Mouse (Mus musculus): ENCODE measurements around the gene Cutal. TPM values are rescaled to one million over a fixed set of nuclear protein-coding genes. Genes with fewer than 3 reads are reported as not detected.
"Not testable (repeated sequence)": the region's sequence is repeated elsewhere in the genome, so short reads cannot be mapped to it uniquely, and the experiment has no call there.

Cutal gene
- polyA plus RNA-seq, 1 experiment, result 0.02 TPM

GRCm38 (mm10) chr2:34832766-34833457, 41.3 kb upstream of the Cutal start, which contains the start of gene Gm34653:
Gene Gm34653 (plus strand): TSS chr2:34833007.
- not testable (repeated sequence) for H3K79me3 ChIP-seq (ENCODE audit: low read depth); H3K27me3 ChIP-seq (ENCODE audit: control insufficient read depth, insufficient read depth, insufficient read length); H3K79me2 ChIP-seq (ENCODE audit: control insufficient read depth, insufficient read depth); H3K4me3 ChIP-seq (ENCODE audit: insufficient read depth, poor library complexity, severe bottlenecking); H3K36me3 ChIP-seq (ENCODE audit: control insufficient read depth, insufficient read depth); H3ac ChIP-seq (ENCODE audit: control insufficient read depth, insufficient read length, low read depth)
- peak; percentile 4 for TF ChIP-seq CEBPB (IDR thresholded peaks at IDR 0.05; ENCODE audit: low read depth)

- Histone ChIP-seq H3K79me2 (ENCODE audit: control insufficient read depth, insufficient read depth) (no peaks in the 10 kb centered on the region), H3K79me3 (ENCODE audit: low read depth) (no peaks in the 10 kb centered on the region), H3ac (ENCODE audit: control insufficient read depth, insufficient read length, low read depth) (no peak overlapping the region), H3K4me3 (ENCODE audit: insufficient read depth, poor library complexity, severe bottlenecking) (no peak overlapping the region), H3K36me3 (ENCODE audit: control insufficient read depth, insufficient read depth) (no peaks in the 10 kb centered on the region), H3K27me3 (ENCODE audit: control insufficient read depth, insufficient read depth, insufficient read length) (peaks cover 3% of the 10 kb centered on the region)
- TF ChIP-seq CEBPB (IDR thresholded peaks at IDR 0.05; ENCODE audit: low read depth) (no peak), MAX (IDR thresholded peaks at IDR 0.05) (no peak), FOSL1 (IDR thresholded peaks at IDR 0.05; ENCODE audit: insufficient read depth, low read length, poor library complexity, severe bottlenecking) (no peak), MYOD1 (IDR thresholded peaks at IDR 0.05; ENCODE audit: control insufficient read depth, insufficient read length, low read depth) (no peak), MYOG (IDR thresholded peaks at IDR 0.05; ENCODE audit: control insufficient read depth, extremely low read depth, insufficient read length) (no peak), CTCF (IDR thresholded peaks at IDR 0.05; ENCODE audit: control insufficient read depth, insufficient read depth, insufficient read length) (no peak), USF1 (IDR thresholded peaks at IDR 0.05; ENCODE audit: low read depth) (no peak)
Observed at GRCm38 (mm10) chr2:34833624-34834023, 40.6 kb upstream of the Cutal start.

- TF ChIP-seq MAX (IDR thresholded peaks at IDR 0.05), result no peak
- TF ChIP-seq CEBPB (IDR thresholded peaks at IDR 0.05; ENCODE audit: low read depth), result no peak
- TF ChIP-seq USF1 (IDR thresholded peaks at IDR 0.05; ENCODE audit: low read depth), result no peak
- no peak for TF ChIP-seq MYOD1 (IDR thresholded peaks at IDR 0.05; ENCODE audit: control insufficient read depth, insufficient read length, low read depth)
- no peak for TF ChIP-seq MYOG (IDR thresholded peaks at IDR 0.05; ENCODE audit: control insufficient read depth, extremely low read depth, insufficient read length)
- TF ChIP-seq CTCF (IDR thresholded peaks at IDR 0.05; ENCODE audit: control insufficient read depth, insufficient read depth, insufficient read length), result no peak
- TF ChIP-seq FOSL1 (IDR thresholded peaks at IDR 0.05; ENCODE audit: insufficient read depth, low read length, poor library complexity, severe bottlenecking), result no peak
- peaks cover 3% of the 10 kb centered on the region for H3K27me3 ChIP-seq (ENCODE audit: control insufficient read depth, insufficient read depth, insufficient read length)
- no peaks in the 10 kb centered on the region for H3K79me2 ChIP-seq (ENCODE audit: control insufficient read depth, insufficient read depth)
- no peak overlapping the region for H3K4me3 ChIP-seq (ENCODE audit: insufficient read depth, poor library complexity, severe bottlenecking)
- H3K36me3 ChIP-seq (ENCODE audit: control insufficient read depth, insufficient read depth), result no peaks in the 10 kb centered on the region
- H3K79me3 ChIP-seq (ENCODE audit: low read depth), result no peaks in the 10 kb centered on the region
- no peak overlapping the region for H3ac ChIP-seq (ENCODE audit: control insufficient read depth, insufficient read length, low read depth)
Observed at GRCm38 (mm10) chr2:34835669-34836068, 38.5 kb upstream of the Cutal start.

GRCm38 (mm10) chr2:34840143-34840542, 34.1 kb upstream of the Cutal start:
- not testable (repeated sequence) for H3ac ChIP-seq (ENCODE audit: control insufficient read depth, insufficient read length, low read depth); H3K4me3 ChIP-seq (ENCODE audit: insufficient read depth, poor library complexity, severe bottlenecking); H3K27me3 ChIP-seq (ENCODE audit: control insufficient read depth, insufficient read depth, insufficient read length); H3K36me3 ChIP-seq (ENCODE audit: control insufficient read depth, insufficient read depth); H3K79me3 ChIP-seq (ENCODE audit: low read depth); H3K79me2 ChIP-seq (ENCODE audit: control insufficient read depth, insufficient read depth)

- no peak overlapping the region for H3K4me3 ChIP-seq (ENCODE audit: insufficient read depth, poor library complexity, severe bottlenecking)
- TF ChIP-seq CTCF (IDR thresholded peaks at IDR 0.05; ENCODE audit: control insufficient read depth, insufficient read depth, insufficient read length), result no peak
- TF ChIP-seq CEBPB (IDR thresholded peaks at IDR 0.05; ENCODE audit: low read depth), result no peak
- no peak for TF ChIP-seq MYOG (IDR thresholded peaks at IDR 0.05; ENCODE audit: control insufficient read depth, extremely low read depth, insufficient read length)
- TF ChIP-seq FOSL1 (IDR thresholded peaks at IDR 0.05; ENCODE audit: insufficient read depth, low read length, poor library complexity, severe bottlenecking), result no peak
- no peak for TF ChIP-seq MAX (IDR thresholded peaks at IDR 0.05)
- TF ChIP-seq MYOD1 (IDR thresholded peaks at IDR 0.05; ENCODE audit: control insufficient read depth, insufficient read length, low read depth), result no peak
- TF ChIP-seq USF1 (IDR thresholded peaks at IDR 0.05; ENCODE audit: low read depth), result no peak
- H3K36me3 ChIP-seq (ENCODE audit: control insufficient read depth, insufficient read depth), result no peaks in the 10 kb centered on the region
- peaks cover 3% of the 10 kb centered on the region for H3K27me3 ChIP-seq (ENCODE audit: control insufficient read depth, insufficient read depth, insufficient read length)
- no peaks in the 10 kb centered on the region for H3K79me3 ChIP-seq (ENCODE audit: low read depth)
- H3K79me2 ChIP-seq (ENCODE audit: control insufficient read depth, insufficient read depth), result no peaks in the 10 kb centered on the region
- H3ac ChIP-seq (ENCODE audit: control insufficient read depth, insufficient read length, low read depth), result no peak overlapping the region
Observed at GRCm38 (mm10) chr2:34841706-34842105, 32.5 kb upstream of the Cutal start.

- Histone ChIP-seq H3K79me3 (ENCODE audit: low read depth) (no peaks in the 10 kb centered on the region), H3K4me3 (ENCODE audit: insufficient read depth, poor library complexity, severe bottlenecking) (no peak overlapping the region), H3K79me2 (ENCODE audit: control insufficient read depth, insufficient read depth) (no peaks in the 10 kb centered on the region), H3K36me3 (ENCODE audit: control insufficient read depth, insufficient read depth) (no peaks in the 10 kb centered on the region), H3K27me3 (ENCODE audit: control insufficient read depth, insufficient read depth, insufficient read length) (peaks cover 2% of the 10 kb centered on the region), H3ac (ENCODE audit: control insufficient read depth, insufficient read length, low read depth) (no peak overlapping the region)
- TF ChIP-seq CTCF (IDR thresholded peaks at IDR 0.05; ENCODE audit: control insufficient read depth, insufficient read depth, insufficient read length), result no peak
- no peak for TF ChIP-seq MAX (IDR thresholded peaks at IDR 0.05)
- TF ChIP-seq USF1 (IDR thresholded peaks at IDR 0.05; ENCODE audit: low read depth), result no peak
- no peak for TF ChIP-seq CEBPB (IDR thresholded peaks at IDR 0.05; ENCODE audit: low read depth)
- no peak for TF ChIP-seq MYOG (IDR thresholded peaks at IDR 0.05; ENCODE audit: control insufficient read depth, extremely low read depth, insufficient read length)
- TF ChIP-seq MYOD1 (IDR thresholded peaks at IDR 0.05; ENCODE audit: control insufficient read depth, insufficient read length, low read depth), result no peak
- TF ChIP-seq FOSL1 (IDR thresholded peaks at IDR 0.05; ENCODE audit: insufficient read depth, low read length, poor library complexity, severe bottlenecking), result no peak
Observed at GRCm38 (mm10) chr2:34843211-34843939, 30.8 kb upstream of the Cutal start.

All from C2C12 (cell line).